Mouse (Mus musculus): ENCODE data around the gene Nxph3. TPM values are rescaled to one million over a fixed set of nuclear protein-coding genes. Genes with fewer than 3 reads are reported as not detected.

Gene Nxph3
- polyA plus RNA-seq, 1 experiment from 2014 or later, result 2.0 TPM

Other genes starting within 250 kb of the Nxph3 start
- 58.1 and 71.0 TPM in 2 replicates for gene Kat7, start 204.3 kb downstream of the Nxph3 start, polyA plus RNA-seq (2014; fragmentation: Nextera tagmentation; extraction: Ambion mirVana)
- 2.8 and 3.5 TPM in 2 replicates for gene Fam117a, start 177.6 kb downstream of the Nxph3 start, polyA plus RNA-seq (2014; fragmentation: Nextera tagmentation; extraction: Ambion mirVana)
- gene Slc35b1, start 129.9 kb downstream of the Nxph3 start, polyA plus RNA-seq (2014; fragmentation: Nextera tagmentation; extraction: Ambion mirVana), result 144 and 153 TPM in 2 replicates
- gene Spop, start 100.5 kb downstream of the Nxph3 start, polyA plus RNA-seq (2014; fragmentation: Nextera tagmentation; extraction: Ambion mirVana), result 160 and 167 TPM in 2 replicates
- 38.2 and 48.5 TPM in 2 replicates for gene Ngfr, start 73.2 kb upstream of the Nxph3 start, polyA plus RNA-seq (2014; fragmentation: Nextera tagmentation; extraction: Ambion mirVana)
- 200 and 220 TPM in 2 replicates for gene Phb, start 152.4 kb upstream of the Nxph3 start, polyA plus RNA-seq (2014; fragmentation: Nextera tagmentation; extraction: Ambion mirVana)
- 10.9 and 12.8 TPM in 2 replicates for gene Zfp652, start 198.1 kb upstream of the Nxph3 start, polyA plus RNA-seq (2014; fragmentation: Nextera tagmentation; extraction: Ambion mirVana)
- 0.83 and 1.6 TPM in 2 replicates for gene B130006D01Rik, start 209.0 kb upstream of the Nxph3 start, polyA plus RNA-seq (2014; fragmentation: Nextera tagmentation; extraction: Ambion mirVana)